In the genomic region with DNA sequence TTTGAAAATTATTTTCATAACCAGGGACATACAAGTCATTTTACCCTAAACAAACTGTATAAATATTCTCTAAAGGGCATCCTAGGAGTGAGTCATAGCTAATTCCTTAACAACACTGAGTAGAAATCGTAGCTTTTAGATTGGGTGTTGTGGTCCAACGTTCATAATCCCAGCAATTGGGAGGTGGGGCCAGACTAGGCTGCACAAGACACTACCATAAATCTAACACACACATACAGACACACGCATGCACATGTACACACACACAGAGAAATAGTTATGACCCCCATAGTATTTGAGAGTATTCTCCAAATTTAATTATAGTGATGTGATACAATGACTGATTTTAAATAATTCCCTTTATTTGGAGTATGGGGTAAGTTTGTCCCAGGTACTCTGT, we compare ENCODE assay signal across 19 mouse cellular contexts.
"Had no signal": no experiment of that assay in that cellular context is flagged by ENCODE, and none has a peak within 500 bp of the region (broad histone marks: within the 10 kb centered on the region; RNA-seq: fewer than 3 reads in every experiment).

No protein-coding gene starts in this region.

- H3K9me3 ChIP-seq: limb, embryonic 12.5 days; limb, embryonic 15.5 days; midbrain, embryonic 12.5 days; midbrain, embryonic 15.5 days; neural tube, embryonic 12.5 days; neural tube, embryonic 15.5 days had no signal

- H3K4me1 ChIP-seq: limb, embryonic 12.5 days; limb, embryonic 15.5 days; midbrain, embryonic 12.5 days; midbrain, embryonic 15.5 days; neural tube, embryonic 12.5 days; neural tube, embryonic 15.5 days had no signal

- H3K4me3 ChIP-seq: limb, embryonic 12.5 days; limb, embryonic 15.5 days; midbrain, embryonic 12.5 days; midbrain, embryonic 15.5 days; neural tube, embryonic 12.5 days; neural tube, embryonic 15.5 days had no signal

- H3K27ac ChIP-seq: limb, embryonic 12.5 days; limb, embryonic 15.5 days; macrophage; midbrain, embryonic 12.5 days; midbrain, embryonic 15.5 days; neural tube, embryonic 12.5 days; neural tube, embryonic 15.5 days; stomach, postnatal 0 days had no signal

- H3K9ac ChIP-seq: limb, embryonic 12.5 days; limb, embryonic 15.5 days; lung, embryonic 14.5 days; midbrain, embryonic 12.5 days; midbrain, embryonic 15.5 days; neural tube, embryonic 12.5 days; neural tube, embryonic 15.5 days had no signal

- H3K36me3 ChIP-seq: limb, embryonic 12.5 days; limb, embryonic 15.5 days; midbrain, embryonic 12.5 days; midbrain, embryonic 15.5 days; neural tube, embryonic 12.5 days; neural tube, embryonic 15.5 days had no signal

- H3K4me2 ChIP-seq: limb, embryonic 12.5 days; limb, embryonic 15.5 days; lung, embryonic 14.5 days; midbrain, embryonic 12.5 days; midbrain, embryonic 15.5 days; neural tube, embryonic 12.5 days; neural tube, embryonic 15.5 days had no signal

- H3K27me3 ChIP-seq: limb, embryonic 15.5 days; midbrain, embryonic 15.5 days; neural tube, embryonic 12.5 days; neural tube, embryonic 15.5 days had no signal

- DNase-seq: kidney, adult 11 months; kidney, adult 8-10 months; kidney, postnatal 14 days; left cerebral cortex, postnatal 4 days; right cerebral cortex, adult 18-20 months; right cerebral cortex, postnatal 14 days; right cerebral cortex, postnatal 4 days; thymus, adult 2 months; thymus, postnatal 14 days had no signal

- ATAC-seq: lung, postnatal 0 days; midbrain, embryonic 15.5 days had no signal
